Mouse (Mus musculus) leukemia stem cell, adult 10-12 weeks (primary cell): Measurements from ENCODE around the gene Cdh12. TPM values are rescaled to one million over a fixed set of nuclear protein-coding genes. Genes with fewer than 3 reads are reported as not detected.

Experiments
- polyA plus RNA-seq: library from polyadenylated mRNA; stranded (reverse); fragments of >175 nt; gene quantifications from 2 replicates; pipeline ENCODE4 v1.2.3, GENCODE M21; 2012; ENCODE audit warnings: low replicate concordance

The Cdh12 gene
- not detected in 2 replicates for polyA plus RNA-seq

GRCm38 (mm10) chr15:20448861-20449663 is at the start of gene Cdh12:
Gene Cdh12, plus strand, starts transcription at chr15:20449265.

GRCm38 (mm10) chr15:20666650-20667049 is 217.6 kb downstream of the Cdh12 start, which contains the start of gene Acot10:
Gene Acot10, minus strand, starts transcription at chr15:20666750.

Other genes with a start within 250 kb of the Cdh12 start
- gene Acot10, start 217.5 kb downstream of the Cdh12 start, polyA plus RNA-seq = not detected in 2 replicates